Mouse (Mus musculus) stomach, postnatal 0 days (tissue): ENCODE results near the gene Ndrg4. TPM values are rescaled to one million over a fixed set of nuclear protein-coding genes. Genes with fewer than 3 reads are reported as not detected.

Experiments
- ATAC-seq: fragments of 200-750 bp; cut with Nextera tagmentation; 2 replicates; pipeline ENCODE4 v1.8.0; 2017; ENCODE audit not compliant: low FRiP score, low TSS enrichment
- DNase-seq: peaks from one replicate; pipeline ENCODE4 v3.0.0-alpha.2; 2016; ENCODE audit warnings: low spot score
- H3K27ac ChIP-seq: fragments of 300-500 bp; sonication (generic); replicated peaks from 2 replicates; pipeline ENCODE4 v1.5.1; 2014; ENCODE audit warnings: mild to moderate bottlenecking, control low read depth
- H3K27me3 ChIP-seq: fragments of 300-500 bp; sonication (generic); 2 replicates; pipeline ENCODE4 v1.6.1; 2014; ENCODE audit warnings: low read length; ENCODE audit not compliant: control insufficient read depth, insufficient read depth
- H3K36me3 ChIP-seq: fragments of 300-500 bp; sonication (generic); 2 replicates; pipeline ENCODE4 v1.6.1; 2014; ENCODE audit warnings: low read length, mixed read lengths; ENCODE audit not compliant: control insufficient read depth, insufficient read depth
- H3K4me1 ChIP-seq: fragments of 300-500 bp; sonication (generic); replicated peaks from 2 replicates; pipeline ENCODE4 v1.6.1; 2014; ENCODE audit warnings: antibody characterized with exemption; ENCODE audit not compliant: control insufficient read depth, insufficient read depth
- H3K4me2 ChIP-seq: fragments of 300-500 bp; sonication (generic); replicated peaks from 2 replicates; pipeline ENCODE4 v1.6.1; 2014; ENCODE audit warnings: low read depth, mild to moderate bottlenecking, control low read depth, moderate library complexity
- H3K4me3 ChIP-seq: fragments of 300-500 bp; sonication (generic); 2 replicates; pipeline ENCODE4 v1.5.1; 2014; ENCODE audit warnings: low read depth, low read length, control low read depth
- H3K9ac ChIP-seq: fragments of 300-500 bp; sonication (generic); 2 replicates; pipeline ENCODE4 v1.6.1; 2014; ENCODE audit warnings: mild to moderate bottlenecking, low read length, control low read depth, mixed read lengths
- H3K9me3 ChIP-seq: fragments of 300-500 bp; sonication (generic); 2 replicates; pipeline ENCODE4 v1.6.1; 2016; ENCODE audit warnings: low read length; ENCODE audit not compliant: control insufficient read depth
- CTCF ChIP-seq: IDR thresholded peaks from 2 replicates; pipeline ENCODE4 v1.5.1; 2016; ENCODE audit warnings: antibody characterized with exemption, low read depth, mild to moderate bottlenecking, moderate library complexity
- EP300 ChIP-seq: optimal IDR thresholded peaks from 2 replicates; pipeline ENCODE3; 2016; ENCODE audit warnings: antibody characterized with exemption
- WGBS: fragments of 180-500 bp; shearing (Covaris S2); extraction: QIAGEN DNeasy Blood & Tissue Kit; methylation state at CpG from one replicate; pipeline ENCODE4 v1.1.7; 2014; 5-methylcytosine and 5-hydroxymethylcytosine counted together
- polyA plus RNA-seq: library from polyadenylated mRNA; unstranded; fragments of >200 nt; fragmentation: Nextera tagmentation; extraction: Ambion mirVana; gene quantifications from 2 replicates; pipeline ENCODE4 v1.2.1, GENCODE M21; 2015

The Ndrg4 gene
- polyA plus RNA-seq, 1 experiment from 2014 or later, result 17.1 TPM

GRCm38 (mm10) chr8:95702480-95703446 lies 26.0 kb downstream of the Ndrg4 start:
- Histone ChIP-seq H3K36me3 (no peaks in the 10 kb centered on the region; the same call in 1 of the 2 replicates), H3K9ac (peak overlapping the region; percentile 64), H3K4me2 (peak overlapping the region; percentile 99), H3K4me1 (no peaks in the 10 kb centered on the region), H3K4me3 (peak overlapping the region; percentile 61), H3K27me3 (no peaks in the 10 kb centered on the region), H3K27ac (0 out of 2 replicates have a peak overlapping the region, but pooled peaks have one; percentile 18), H3K9me3 (no peaks in the 10 kb centered on the region)
- under 1% methylated on average over 34 of the region's 34 CpGs for WGBS
- no peak for TF ChIP-seq EP300
- no peak for TF ChIP-seq CTCF
- ATAC-seq (peak; percentile 87), DNase-seq (peak; percentile 83)

- ATAC-seq, result peak; percentile 36
- H3K27me3 ChIP-seq, result no peaks in the 10 kb centered on the region
- WGBS, result 5% methylated on average over 15 of the region's 15 CpGs
Measured at GRCm38 (mm10) chr8:95703461-95704260, 26.9 kb downstream of the Ndrg4 start.

GRCm38 (mm10) chr8:95704538-95704937 lies 27.8 kb downstream of the Ndrg4 start:
- Histone ChIP-seq H3K4me3 (no peak overlapping the region), H3K27me3 (no peaks in the 10 kb centered on the region), H3K9ac (no peak overlapping the region), H3K4me2 (no peak overlapping the region), H3K4me1 (no peaks in the 10 kb centered on the region), H3K9me3 (no peaks in the 10 kb centered on the region), H3K36me3 (no peaks in the 10 kb centered on the region; the same call in 1 of the 2 replicates), H3K27ac (no peak overlapping the region)
- TF ChIP-seq EP300 (no peak), CTCF (no peak)
- 97% methylated on average over 3 of the region's 3 CpGs for WGBS
- no peak for DNase-seq
- no peak for ATAC-seq

More at GRCm38 (mm10) chr8:95703461-95704260, 26.9 kb downstream of the Ndrg4 start:
- 0 out of 2 replicates have a peak overlapping the region, but pooled peaks have one; percentile 18 for H3K27ac ChIP-seq
- H3K4me2 ChIP-seq, result peak overlapping the region; percentile 99
- no peaks in the 10 kb centered on the region for H3K4me1 ChIP-seq
- no peaks in the 10 kb centered on the region; the same call in 1 of the 2 replicates for H3K36me3 ChIP-seq
- TF ChIP-seq EP300 (no peak), CTCF (no peak)
- peak overlapping the region; percentile 64 for H3K9ac ChIP-seq
- H3K4me3 ChIP-seq, result peak overlapping the region; percentile 61
- DNase-seq, result peak; percentile 46
- no peaks in the 10 kb centered on the region for H3K9me3 ChIP-seq

GRCm38 (mm10) chr8:95709579-95709978 lies 32.8 kb downstream of the Ndrg4 start:
- Histone ChIP-seq H3K9ac (no peak overlapping the region), H3K36me3 (no peaks in the 10 kb centered on the region; the same call in 1 of the 2 replicates), H3K4me2 (no peak overlapping the region), H3K9me3 (no peaks in the 10 kb centered on the region), H3K4me3 (no peak overlapping the region), H3K4me1 (no peaks in the 10 kb centered on the region), H3K27ac (no peak overlapping the region), H3K27me3 (no peaks in the 10 kb centered on the region)
- no peak for ATAC-seq
- DNase-seq, result no peak
- 84% methylated on average over 7 of the region's 7 CpGs for WGBS
- no peak for TF ChIP-seq CTCF
- no peak for TF ChIP-seq EP300

- no peaks in the 10 kb centered on the region for H3K9me3 ChIP-seq
- H3K36me3 ChIP-seq, result no peaks in the 10 kb centered on the region; the same call in 1 of the 2 replicates
- no peak overlapping the region for H3K9ac ChIP-seq
- no peak overlapping the region for H3K4me2 ChIP-seq
- H3K4me1 ChIP-seq, result no peaks in the 10 kb centered on the region
- TF ChIP-seq EP300 (no peak), CTCF (no peak)
- H3K27me3 ChIP-seq, result no peaks in the 10 kb centered on the region
- DNase-seq (no peak), ATAC-seq (no peak)
- no peak overlapping the region for H3K27ac ChIP-seq
- H3K4me3 ChIP-seq, result no peak overlapping the region
- WGBS, result 67% methylated on average over 3 of the region's 3 CpGs
Measured at GRCm38 (mm10) chr8:95711029-95711428, 34.2 kb downstream of the Ndrg4 start.
